Mouse (Mus musculus) kidney, postnatal 36 days (tissue): ENCODE measurements around the gene Efhc2.
A peak's percentile ranks its signal among the peaks of the same experiment; 100 is the strongest.

Source experiments
- DNase-seq, 2 experiments: peaks; one replicate each; pipeline ENCODE4 v3.0.0; 2021 to 2022; ENCODE audit warnings: mixed read lengths in 2 of 2

Efhc2 gene

GRCm38 (mm10) chrX:17319126-17319583, at the start of gene Efhc2:
Efhc2 (minus strand) TSS chrX:17319368.
- peak; percentile 8 to 15 for DNase-seq

GRCm38 (mm10) chrX:17365114-17365513, 45.9 kb upstream of the Efhc2 start:
- DNase-seq = no peak

DNA sequence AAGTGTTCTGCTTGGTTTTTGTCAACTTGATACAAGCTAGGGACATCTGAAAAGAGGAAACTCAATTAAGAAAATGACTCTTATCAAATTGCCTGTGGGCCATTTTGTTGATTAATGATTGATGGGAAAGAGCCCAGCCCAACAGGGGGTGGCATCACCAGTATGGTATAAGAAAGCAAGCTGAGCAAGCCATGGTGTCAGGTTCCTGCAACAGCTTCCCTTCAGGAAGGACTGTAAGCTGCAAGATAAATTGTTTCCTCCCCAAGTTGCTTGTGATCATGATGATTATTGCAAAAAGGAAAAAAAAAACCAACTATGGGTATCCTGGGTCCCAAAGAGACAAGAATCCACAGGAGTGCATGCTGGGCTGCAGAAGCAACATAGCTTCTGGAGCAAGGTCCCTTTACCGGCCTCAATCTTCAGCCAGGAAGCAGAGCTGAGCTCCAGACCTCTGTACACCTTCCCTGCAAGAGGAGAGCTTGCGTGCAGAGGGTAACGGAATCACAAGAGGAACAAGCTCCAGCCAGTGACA, 18.8 kb downstream of the Efhc2 start:
- no peak for DNase-seq

- no peak for DNase-seq
Observed at GRCm38 (mm10) chrX:17283899-17284298, 35.3 kb downstream of the Efhc2 start.

GRCm38 (mm10) chrX:17225141-17225540, 94.0 kb downstream of the Efhc2 start:
- no peak for DNase-seq

GRCm38 (mm10) chrX:17217451-17217850, 101.7 kb downstream of the Efhc2 start:
- peak in 1 of 2 experiments; percentile 1 for DNase-seq

GRCm38 (mm10) chrX:17213515-17213914, 105.7 kb downstream of the Efhc2 start:
- no peak for DNase-seq

DNA sequence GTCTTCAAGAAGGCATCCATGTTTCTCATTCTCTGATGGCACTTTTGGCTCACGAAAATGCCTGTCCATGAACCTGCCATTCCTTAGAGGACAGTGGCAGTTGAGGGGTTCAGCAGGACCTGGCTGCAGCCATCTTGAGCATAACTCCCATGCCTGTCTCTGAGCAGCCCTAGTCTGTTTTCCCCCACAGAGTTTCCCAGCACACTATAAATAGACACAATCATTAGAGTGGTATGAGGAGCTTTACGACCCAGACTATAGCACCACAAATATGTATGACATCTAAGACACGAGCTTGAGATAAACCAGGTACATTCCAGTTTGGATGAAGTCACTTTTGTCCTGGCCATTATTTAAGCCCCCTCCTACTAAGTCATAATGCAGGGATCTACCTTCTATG, 143.4 kb downstream of the Efhc2 start:
- no peak for DNase-seq

GRCm38 (mm10) chrX:17165638-17166037, 153.5 kb downstream of the Efhc2 start:
- peak in 1 of 2 experiments; percentile 2 for DNase-seq
